Mouse (Mus musculus): ENCODE measurements around the gene Akap7.

The Akap7 gene

DNA sequence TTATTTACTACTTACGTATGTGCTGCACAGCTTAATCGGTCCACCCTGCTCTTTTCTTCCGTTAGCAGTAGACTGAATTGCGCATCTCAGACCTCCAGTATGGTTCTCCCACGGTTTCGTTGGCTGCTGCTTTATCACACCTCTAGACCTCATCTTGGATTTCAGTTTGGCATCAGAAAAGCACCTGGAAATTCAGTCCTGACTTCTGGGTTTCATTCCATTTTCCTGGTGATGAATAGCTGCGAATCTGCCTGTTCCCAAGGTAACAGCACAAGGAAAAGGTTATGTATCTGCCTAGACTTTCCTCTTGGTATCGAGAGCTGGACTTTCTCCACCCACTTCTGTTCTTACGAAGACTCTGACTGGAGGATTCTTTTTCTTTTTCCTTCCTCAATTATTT is at the start of gene Akap7:
TSS of gene Akap7 (minus strand) at position 101 of the 400 bp plus-strand sequence.
- no peak for DNase-seq (ENCODE audit: low spot score)

DNA sequence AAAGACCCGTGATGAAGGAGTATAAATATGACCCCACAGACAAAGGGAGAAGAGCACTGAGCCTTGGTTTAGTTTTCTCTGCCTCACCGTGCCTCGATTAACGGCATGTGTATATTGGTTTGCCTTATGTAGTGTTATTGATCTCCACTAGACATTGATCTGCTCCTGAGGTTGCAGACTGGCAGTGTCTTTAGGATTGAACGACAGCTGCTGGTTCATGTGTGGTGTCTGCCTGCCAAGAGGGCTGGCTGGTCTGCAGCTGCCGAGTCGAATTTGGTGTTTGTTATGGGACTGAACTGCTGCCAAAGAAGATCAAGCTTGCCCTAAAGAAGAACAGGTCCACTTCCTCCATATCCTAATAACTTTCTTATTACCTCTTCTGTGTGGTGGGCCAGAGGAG is 46.7 kb upstream of the Akap7 start:
- DNase-seq (ENCODE audit: low spot score) = no peak

DNA sequence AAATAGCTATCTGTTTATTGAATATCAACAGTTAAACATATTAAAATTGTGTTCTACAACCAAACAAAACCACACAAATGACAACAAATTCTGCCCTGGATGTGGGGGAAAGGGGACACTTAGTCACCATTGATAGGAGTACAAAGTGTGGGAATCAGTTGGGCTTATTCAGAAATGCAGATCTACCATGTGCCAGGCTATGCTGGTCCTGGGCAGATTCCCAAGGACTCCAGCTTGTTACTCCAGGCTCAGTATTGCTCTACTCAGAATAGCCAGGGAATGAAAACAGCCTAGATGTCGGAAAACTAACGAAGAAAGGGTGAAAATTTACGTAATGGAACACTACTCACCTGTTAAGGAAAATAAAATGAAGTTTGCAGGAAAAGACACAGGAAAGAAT is 46.3 kb upstream of the Akap7 start:
- DNase-seq (ENCODE audit: low spot score) = no peak

DNA sequence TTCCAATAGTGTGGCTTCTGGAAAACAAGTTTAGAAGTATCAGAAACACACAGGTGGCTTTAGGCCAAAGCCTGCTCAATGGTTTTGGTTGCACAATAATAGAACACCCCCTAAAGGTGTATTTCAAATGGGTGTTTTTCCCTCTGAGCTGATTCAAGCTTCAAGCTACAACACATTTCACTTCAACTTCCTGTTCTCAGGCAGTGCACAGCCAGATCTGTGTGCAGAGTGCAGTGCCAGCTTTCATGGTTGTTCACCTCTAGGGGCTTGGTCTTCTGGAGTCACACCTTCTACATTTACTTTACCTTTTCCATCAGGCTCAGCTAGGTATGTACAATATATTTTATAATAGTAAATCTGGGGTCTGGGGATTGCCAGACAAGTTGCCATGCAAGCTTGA is 35.1 kb upstream of the Akap7 start:
- no peak for DNase-seq (ENCODE audit: low spot score)

DNA sequence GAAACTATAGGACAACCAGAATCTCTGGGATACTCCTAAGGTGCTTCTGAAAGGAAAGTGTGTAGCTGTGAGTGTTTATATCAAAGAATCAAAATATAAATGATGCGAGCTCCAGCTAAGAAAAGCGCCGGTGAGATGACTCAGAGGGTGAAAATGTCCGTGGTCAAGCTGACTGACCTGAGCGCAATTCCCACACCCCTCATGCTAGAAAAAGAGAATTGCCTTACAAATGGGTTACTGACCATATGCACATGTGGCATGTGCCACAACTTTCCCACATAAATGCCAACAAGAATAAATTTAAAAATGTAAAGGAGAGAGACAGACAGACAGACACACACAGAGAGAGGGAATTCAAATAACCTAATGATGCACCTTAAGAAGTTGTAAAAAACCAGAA is 33.0 kb upstream of the Akap7 start:
- no peak for DNase-seq (ENCODE audit: low spot score)

DNA sequence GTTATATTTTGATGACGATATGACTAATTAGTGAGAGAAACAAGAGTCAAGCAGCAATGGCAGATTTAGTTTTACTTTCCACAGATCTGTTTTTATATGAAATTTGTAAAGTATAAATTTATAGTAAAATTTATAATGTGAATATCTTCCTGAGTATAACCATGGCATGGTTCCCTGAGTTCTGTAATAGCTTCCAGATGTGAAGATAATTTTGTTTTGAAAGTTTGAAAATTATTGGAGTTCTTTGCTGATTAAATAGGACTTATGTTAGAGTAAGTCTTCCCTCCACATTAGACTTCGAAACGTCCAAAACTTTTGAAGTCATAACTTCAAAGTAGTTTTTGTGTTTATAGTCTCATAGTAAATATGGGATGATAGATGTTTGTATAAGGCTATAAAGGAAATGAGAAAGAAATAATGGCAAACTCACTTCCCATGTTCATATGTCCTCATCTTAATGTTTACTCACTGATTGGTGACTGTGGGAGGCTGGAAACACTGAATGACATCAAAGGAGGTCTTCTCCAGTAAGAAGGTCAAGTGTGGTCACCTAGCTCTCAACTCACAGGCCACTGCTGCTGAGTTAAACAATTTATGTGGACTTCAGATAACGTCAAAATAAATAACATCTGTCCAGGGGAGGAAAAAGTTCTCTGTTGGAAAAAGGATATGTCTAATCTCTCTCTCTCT is 25.9 kb upstream of the Akap7 start:
- no peak for DNase-seq (ENCODE audit: low spot score)

DNA sequence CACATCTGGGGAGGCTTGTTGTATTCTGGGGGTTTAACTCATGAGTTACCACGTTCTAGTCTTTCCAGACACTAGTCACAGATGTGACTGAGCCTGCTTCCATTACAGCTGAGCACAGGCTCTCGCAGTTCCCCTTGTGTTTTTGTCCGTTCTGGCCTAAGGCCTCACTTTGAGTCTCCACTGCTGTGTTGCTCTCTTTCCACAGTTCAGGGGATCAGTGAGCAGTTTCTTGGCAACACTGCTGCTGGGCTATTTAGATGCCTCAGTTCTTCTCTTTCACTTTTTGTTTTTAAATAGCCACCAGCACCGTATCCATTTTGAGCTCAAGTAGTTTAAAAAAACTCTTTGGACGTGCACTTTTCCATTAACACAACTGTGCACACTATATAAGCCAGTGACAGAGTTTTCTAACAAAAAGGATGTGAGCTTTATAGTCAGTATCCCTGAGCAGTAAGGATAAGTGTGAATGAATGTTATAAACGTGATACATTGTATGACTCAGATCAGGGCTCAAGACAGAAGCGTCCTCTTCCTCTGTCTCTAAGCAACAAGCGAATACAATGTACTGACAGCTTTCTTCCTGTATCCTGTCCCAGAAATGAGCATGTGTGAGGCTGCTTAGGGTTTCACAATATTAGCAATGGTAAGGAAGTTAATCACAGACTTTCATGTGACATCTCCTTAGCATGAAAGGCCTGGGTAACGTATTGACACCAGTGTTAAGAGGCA is 23.8 kb upstream of the Akap7 start:
- no peak for DNase-seq (ENCODE audit: low spot score)

DNA sequence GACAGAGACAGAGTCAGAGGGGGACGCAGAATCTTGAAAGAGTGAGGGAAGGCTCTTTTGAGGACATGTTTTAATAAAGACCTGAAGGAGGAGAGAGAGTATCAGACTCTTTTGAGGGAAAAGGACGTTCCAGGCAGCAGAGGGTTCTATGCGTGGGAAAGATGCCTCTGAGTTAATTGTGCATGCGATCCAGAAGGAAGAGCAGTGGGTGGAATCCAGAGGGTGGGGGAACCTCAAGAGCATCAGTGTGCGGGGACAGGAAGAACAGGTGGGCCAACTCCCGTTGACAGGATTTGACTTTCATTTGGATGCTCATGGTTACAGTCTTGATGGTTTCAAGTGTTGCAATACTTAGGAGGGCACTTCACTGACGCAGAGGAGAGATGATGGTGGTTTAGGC is 22.4 kb upstream of the Akap7 start:
- no peak for DNase-seq (ENCODE audit: low spot score)

DNA sequence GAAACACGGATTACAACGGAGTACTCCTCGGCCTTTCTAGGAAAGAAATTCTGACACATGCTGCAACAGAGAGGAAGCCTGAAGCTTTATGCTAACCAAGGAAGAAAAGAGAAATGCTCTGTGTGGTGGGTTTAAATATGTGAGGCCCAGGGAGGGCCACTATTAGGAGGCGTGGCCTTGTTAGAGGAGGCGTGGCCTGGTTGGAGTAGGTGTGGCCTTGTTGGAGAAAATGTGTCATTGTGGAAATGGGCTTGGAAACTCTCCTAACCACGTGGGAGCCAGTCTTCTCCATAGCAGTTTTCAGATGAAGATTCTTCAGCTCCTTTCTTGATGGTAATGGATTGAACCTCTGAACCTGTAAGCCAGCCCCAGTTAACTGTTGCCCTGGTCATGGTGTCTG is 19.8 kb upstream of the Akap7 start:
- no peak for DNase-seq (ENCODE audit: low spot score)

DNA sequence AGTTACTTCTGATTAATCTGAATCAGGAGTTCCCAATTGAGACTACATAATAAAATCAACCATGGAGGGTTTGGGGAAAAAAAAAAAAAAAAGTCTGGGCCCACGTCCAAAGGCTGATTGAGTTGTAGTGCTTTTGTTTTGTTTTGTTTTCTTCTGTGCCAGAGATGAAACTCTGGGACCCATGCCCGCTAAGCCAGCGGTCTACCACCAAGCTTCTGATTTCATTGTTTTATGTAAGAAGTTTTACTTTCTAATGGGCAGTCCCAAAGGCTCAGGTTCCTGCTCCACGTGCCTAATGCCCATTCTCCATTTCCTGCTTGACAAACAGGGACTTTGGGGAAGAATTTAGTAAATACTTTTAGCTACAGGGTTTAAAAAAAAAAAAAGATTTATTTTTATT is 18.0 kb upstream of the Akap7 start:
- no peak for DNase-seq (ENCODE audit: low spot score)

DNA sequence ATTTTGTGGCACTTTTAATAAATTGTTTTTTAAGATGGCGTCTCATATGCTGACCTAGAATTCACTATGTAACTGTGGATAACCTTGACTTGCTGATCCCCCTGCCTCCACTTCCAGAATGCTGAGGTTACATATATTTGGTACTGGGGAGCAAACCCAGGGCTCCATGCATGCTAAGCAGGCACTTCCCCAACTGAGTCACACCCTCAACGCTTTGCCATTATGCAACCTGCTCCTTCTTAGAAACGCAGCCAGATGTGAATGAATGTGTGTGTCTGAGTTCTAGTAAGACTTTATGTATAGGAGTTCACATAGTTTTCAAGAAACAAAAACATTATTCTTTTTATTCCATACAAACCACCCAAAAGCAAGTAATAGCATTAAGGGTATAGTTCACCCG is 13.5 kb upstream of the Akap7 start:
- no peak for DNase-seq (ENCODE audit: low spot score)

DNA sequence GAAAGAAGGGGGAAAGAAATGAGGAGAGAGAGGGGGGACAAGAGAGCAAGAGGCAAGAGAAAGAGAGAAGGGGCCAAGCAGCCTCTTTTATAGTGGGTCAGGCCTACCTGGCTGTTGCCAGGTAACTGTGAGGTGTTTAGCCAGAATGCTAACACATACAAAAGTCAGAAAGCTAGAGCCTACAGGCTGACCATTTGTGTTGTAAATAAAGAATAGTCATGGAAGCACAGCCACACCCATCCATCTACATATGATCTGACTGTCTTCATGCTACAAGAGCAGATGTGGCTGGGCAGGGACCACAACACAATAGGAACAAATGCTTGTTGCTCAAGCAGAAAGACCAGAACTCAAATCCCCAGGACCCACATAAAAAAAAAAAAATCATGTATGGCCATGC is 11.9 kb upstream of the Akap7 start:
- no peak for DNase-seq (ENCODE audit: low spot score)

DNA sequence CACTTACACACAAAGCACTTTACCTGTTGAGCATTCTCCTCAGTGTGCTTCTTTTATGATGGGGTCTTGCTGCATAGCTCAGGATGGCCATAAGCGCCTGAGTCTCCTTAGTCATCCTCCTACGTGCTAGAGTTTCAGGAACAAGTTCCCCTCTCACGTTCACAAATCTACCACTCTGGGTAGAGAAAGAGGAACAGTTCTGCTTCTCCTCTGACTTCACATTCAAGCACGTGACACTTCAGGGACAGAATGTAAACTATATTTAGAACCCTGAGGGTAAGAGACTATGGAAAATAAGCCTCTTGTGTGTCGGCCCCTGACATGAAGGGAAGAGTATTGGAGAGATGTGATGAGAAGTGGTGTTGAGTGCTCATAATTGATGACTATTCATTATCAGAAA is 10.7 kb upstream of the Akap7 start:
- DNase-seq (ENCODE audit: low spot score) = no peak

DNA sequence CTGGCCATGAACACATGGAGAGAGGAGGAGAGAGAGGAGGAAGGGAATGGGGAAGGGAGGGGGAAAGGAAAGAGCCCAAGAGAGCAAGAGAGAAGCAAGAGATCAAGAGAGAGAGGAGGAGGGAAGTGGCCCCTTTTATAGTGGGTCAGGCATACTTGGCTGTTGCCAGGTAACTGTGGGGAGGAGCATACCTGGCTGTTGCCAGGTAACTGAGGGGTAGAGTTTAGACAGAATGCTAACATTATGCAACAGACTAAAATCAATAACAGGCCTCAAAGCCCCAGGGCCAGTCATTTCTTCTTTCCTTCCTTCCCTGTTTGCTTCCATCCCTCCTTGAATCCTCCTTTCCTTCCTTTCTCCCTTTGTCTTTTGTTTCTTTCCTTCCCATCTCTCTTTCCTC is 10.0 kb upstream of the Akap7 start:
- DNase-seq (ENCODE audit: low spot score) = no peak

DNA sequence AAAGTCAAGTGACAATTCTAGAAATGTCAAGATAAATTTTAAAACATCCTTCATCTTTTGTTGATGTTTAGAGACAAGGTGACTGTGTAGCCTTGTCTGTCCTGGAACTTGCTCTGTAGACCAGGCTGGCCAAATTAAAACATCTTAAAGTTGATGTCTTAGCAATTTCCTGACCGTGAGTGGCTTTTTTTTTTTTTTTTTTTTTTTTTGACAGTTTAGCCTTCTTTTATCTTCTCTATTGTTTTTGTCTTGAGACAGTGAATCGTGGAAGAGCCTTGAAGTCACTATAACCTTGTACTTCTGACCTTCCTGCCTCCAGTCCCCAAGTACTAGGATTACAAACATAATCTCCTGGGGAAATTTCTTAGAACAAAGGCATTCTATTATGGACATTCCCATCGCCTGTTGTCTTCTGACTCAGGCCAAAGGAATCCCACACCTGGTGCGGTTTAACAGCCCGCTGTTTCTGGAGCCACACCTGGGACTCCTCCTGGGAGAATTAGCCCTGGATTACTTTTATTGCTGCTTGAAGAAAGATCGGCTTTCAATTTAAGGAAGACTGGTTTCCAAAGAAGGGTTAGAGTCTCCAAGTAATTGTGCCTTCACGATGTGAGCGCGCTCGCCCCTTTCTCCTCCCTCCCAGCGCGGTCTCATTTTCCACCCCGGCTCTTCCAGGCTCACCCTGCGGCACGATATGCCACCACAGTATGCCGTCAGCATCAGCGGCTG is 6.3 kb upstream of the Akap7 start:
- DNase-seq (ENCODE audit: low spot score) = no peak

DNA sequence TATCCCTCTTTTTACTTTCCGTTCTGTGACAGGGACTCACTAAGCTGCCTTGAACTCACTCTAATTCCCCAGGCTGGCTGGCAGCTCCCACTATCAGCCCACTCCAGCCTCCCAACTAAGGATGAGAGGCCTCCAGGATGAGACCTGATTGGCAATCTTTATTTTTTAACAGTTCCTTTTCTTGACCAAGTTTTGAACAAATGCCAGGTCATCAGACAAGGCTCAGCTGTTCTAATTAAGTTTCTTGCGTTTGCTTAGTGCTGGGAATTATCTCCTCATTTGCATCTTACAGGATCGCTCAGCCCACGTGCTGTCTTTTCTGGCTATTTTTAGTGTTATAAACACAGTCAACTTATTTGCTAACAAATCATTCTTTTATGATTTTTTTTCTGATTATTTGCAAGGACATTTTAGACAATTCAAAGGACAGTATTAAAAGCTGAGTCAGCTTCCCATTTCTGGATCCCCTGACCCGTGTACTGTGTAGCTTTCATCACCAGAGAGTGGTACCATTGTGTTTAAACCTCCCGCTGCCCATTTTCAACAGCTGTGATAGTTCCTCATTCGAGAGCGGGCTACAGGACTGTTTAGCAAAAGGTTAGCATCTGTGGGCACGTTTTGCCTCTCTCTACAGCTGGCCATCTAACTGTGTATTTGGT is 4.0 kb upstream of the Akap7 start:
- no peak for DNase-seq (ENCODE audit: low spot score)

DNA sequence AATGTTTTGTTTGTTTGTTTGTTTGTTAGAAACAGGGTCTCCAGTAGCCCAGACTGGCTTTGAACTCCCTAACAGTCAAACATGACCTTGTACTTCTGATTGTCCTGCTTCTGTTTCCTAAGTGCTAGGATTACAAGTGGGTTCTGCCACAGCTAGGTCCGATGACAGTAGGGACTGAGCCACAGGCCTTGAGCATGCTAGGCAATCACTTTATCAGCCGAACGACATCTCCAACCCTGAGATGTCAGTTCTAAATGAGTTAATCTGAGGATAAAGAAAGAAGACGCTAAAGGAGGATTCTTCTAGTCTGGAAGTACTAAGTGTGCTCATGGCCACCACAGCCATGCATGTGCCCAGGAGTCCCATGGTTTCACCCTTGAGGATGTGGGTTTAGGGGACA is 3.1 kb upstream of the Akap7 start:
- no peak for DNase-seq (ENCODE audit: low spot score)

DNA sequence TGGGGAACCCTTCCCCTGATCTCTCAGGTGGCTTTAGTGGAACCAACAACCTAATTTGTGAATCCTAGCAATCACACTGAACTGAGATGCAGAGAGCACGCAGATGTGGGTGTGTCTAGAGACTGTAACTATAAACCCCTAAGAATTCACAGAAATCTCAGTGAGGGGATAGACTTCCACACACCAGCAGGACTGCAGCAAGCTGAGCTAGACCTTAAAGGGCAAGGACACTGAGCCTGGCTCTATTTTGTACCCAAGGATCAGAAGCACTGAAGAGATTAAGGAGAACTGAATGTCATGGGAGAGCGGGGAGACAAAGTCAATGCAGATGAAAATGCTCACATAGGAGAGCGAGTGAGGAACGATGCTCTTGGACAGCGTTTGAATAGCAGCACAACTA is 2.3 kb upstream of the Akap7 start:
- no peak for DNase-seq (ENCODE audit: low spot score)

DNA sequence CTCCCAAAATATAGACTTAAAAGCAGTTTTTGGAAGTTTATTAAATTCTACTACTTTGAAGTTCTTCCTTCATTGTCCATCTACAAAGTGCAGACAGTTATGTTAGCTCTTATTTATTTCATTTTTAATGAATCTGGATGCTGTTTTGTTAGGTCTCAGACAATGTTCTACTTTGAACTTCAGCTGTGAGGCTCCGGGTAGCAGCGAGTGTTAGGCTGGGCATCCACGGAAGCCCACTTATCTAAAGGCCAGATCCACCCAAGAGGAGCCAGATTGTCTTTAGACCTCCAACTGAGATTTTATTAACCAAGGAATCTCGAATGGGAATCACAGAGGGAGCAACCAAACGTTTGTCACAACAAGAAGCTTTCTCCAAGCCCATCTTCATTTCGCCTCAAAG is 2.5 kb downstream of the Akap7 start:
- DNase-seq (ENCODE audit: low spot score) = no peak

DNA sequence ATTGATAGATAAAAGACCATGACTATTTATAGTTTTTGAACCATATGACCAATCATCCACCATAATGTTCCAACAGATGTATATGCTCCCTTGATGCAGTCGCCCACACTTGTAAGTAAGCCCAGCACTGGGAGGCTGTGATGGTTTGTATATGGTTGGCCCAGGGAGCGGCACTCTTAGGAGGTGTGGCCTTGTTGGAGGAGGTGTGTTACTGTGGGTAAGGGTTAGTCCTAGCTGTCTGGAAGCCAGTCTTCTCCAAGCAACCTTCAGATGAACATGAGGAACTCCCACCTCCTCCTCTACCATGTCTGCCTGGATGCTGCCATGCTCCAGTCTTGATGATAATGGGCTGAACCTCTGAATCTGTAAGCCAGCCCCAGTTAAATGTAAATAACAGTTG is 3.1 kb downstream of the Akap7 start:
- DNase-seq (ENCODE audit: low spot score) = no peak

DNA sequence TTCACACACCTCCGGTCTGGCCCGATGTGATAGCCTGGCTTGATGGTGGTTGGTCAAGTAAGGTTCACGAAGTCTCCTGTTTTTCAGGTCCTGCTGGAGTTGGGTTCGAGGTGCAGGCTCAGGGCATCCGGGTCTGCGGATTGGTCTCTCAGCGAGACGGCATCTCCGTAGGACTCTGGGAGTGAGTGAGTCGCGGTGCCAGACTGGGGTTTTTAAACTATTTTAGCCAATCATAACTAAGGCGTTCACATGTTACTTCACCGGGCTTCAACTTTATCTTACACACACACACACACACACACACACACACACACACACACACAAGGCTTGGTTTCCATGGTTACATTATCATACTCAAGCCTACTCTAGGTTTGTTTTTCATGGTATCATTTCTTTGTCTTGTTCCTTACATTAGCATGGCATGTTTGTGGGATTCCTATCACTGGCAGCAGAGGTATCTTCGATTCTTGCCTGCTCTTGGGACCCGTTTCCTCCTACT is 8.6 kb downstream of the Akap7 start:
- DNase-seq (ENCODE audit: low spot score) = no peak

DNA sequence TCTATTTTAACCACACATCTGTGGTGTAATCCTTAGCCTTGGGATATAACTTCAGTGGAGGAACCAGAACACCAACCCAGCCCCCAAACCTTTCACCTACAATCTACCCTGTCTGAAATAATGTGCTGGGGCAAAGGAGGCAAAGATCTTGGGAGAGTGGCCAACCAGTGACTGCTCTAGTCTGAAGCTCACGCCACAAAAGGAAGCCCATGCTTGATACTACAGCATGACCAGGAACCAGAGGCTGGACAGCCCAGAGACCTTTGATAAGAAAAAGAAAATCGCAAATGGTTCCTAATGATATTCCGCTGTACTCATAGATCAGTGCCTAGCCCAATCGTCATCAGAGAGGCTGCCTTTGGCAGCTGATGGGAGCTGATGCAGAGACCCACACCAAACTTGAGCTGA is 9.4 kb downstream of the Akap7 start:
- no peak for DNase-seq (ENCODE audit: low spot score)
